Mouse (Mus musculus) MEL (cell line): ENCODE measurements at regions not wholly inside any gene's neighbourhood (a gene's known extent, or its start where the extent isn't known, plus 50 kb on each side); places are given as distances from the start of the nearest gene placed in this dataset.

Source experiments
- DNase-seq: peaks from one replicate; pipeline ENCODE4 v3.0.0; 2011; ENCODE audit warnings: low read depth, low spot score
- H3K27ac ChIP-seq: 2 replicates; pipeline ENCODE4 v1.5.1; 2012; ENCODE audit warnings: low read depth, mild to moderate bottlenecking, control low read depth, low read length, moderate library complexity; ENCODE audit not compliant: control insufficient read depth
- H3K27me3 ChIP-seq, 2 experiments: fragments of 150-350 bp in 1 of 2; sonication (generic) in 1 of 2; 2 replicates each; pipeline ENCODE4 v1.6.1; 2012; ENCODE audit warnings: low read length in 2 of 2, mild to moderate bottlenecking in 2 of 2, improper control_type of control experiment in 1 of 2, moderate library complexity in 1 of 2; ENCODE audit not compliant: insufficient read depth in 2 of 2, control insufficient read depth in 1 of 2
- H3K36me3 ChIP-seq, 2 experiments: 2 replicates each; pipeline ENCODE4 v1.6.1; 2012 to 2014; ENCODE audit warnings: low read length in 2 of 2, improper control_type of control experiment in 1 of 2, inconsistent platforms in 1 of 2, mild to moderate bottlenecking in 1 of 2; ENCODE audit not compliant: insufficient read depth in 2 of 2, control insufficient read depth in 1 of 2
- H3K4me1 ChIP-seq, 2 experiments: fragments of 150-350 bp in 1 of 2; sonication (generic) in 1 of 2; 2 replicates each; pipeline ENCODE4 v1.6.1; 2012; ENCODE audit warnings: low read length in 2 of 2, improper control_type of control experiment in 1 of 2, mild to moderate bottlenecking in 1 of 2; ENCODE audit not compliant: insufficient read depth in 2 of 2, control insufficient read depth in 1 of 2
- H3K4me3 ChIP-seq, 2 experiments: fragments of 150-350 bp in 1 of 2; sonication (generic) in 1 of 2; 2 replicates each; pipeline ENCODE4 v1.5.1; 2012; ENCODE audit warnings: low read depth in 2 of 2, low read length in 2 of 2, mild to moderate bottlenecking in 2 of 2, moderate library complexity in 2 of 2, control low read depth in 1 of 2, improper control_type of control experiment in 1 of 2; ENCODE audit not compliant: control insufficient read depth in 1 of 2, insufficient read depth in 1 of 2
- H3K79me2 ChIP-seq: 2 replicates; pipeline ENCODE4 v1.6.1; 2012; ENCODE audit warnings: mild to moderate bottlenecking, low read length, moderate library complexity; ENCODE audit not compliant: control insufficient read depth, poor library complexity, insufficient read depth
- H3K9ac ChIP-seq: 2 replicates; pipeline ENCODE4 v1.6.1; 2012; ENCODE audit warnings: low read depth, mild to moderate bottlenecking, control low read depth, low read length, moderate library complexity; ENCODE audit not compliant: control insufficient read depth, poor library complexity, severe bottlenecking
- H3K9me3 ChIP-seq: fragments of 150-350 bp; sonication (generic); replicated peaks from 2 replicates; pipeline ENCODE4 v1.6.1; 2012; ENCODE audit warnings: mild to moderate bottlenecking, low read length, improper control_type of control experiment, moderate library complexity; ENCODE audit not compliant: insufficient read depth
- BHLHE40 ChIP-seq: IDR thresholded peaks from 2 replicates; pipeline ENCODE4 v1.6.1; 2012; ENCODE audit warnings: low read depth, mild to moderate bottlenecking, inconsistent platforms, low read length, improper control_type of control experiment, borderline replicate concordance
- CTCF ChIP-seq, 3 experiments: IDR thresholded peaks in 2 of 3; conservative IDR thresholded peaks in 1 of 3; 2 replicates each; pipeline ENCODE4 v1.5.1; 2011 to 2012; ENCODE audit warnings: low read length in 3 of 3, low read depth in 2 of 3, mild to moderate bottlenecking in 2 of 3, improper control_type of control experiment in 1 of 3, inconsistent platforms in 1 of 3, mixed read lengths in 1 of 3, moderate library complexity in 1 of 3; ENCODE audit not compliant: control insufficient read depth in 1 of 3, insufficient read depth in 1 of 3, poor library complexity in 1 of 3, severe bottlenecking in 1 of 3
- ELF1 ChIP-seq: IDR thresholded peaks from 2 replicates; pipeline ENCODE4 v1.6.1; 2014; ENCODE audit warnings: low read depth, mild to moderate bottlenecking, inconsistent platforms, low read length, improper control_type of control experiment, moderate library complexity
- ETS1 ChIP-seq: IDR thresholded peaks from 2 replicates; pipeline ENCODE4 v1.6.1; 2012; ENCODE audit warnings: low read depth, mild to moderate bottlenecking, inconsistent platforms, low read length, improper control_type of control experiment, moderate library complexity
- JUND ChIP-seq: IDR thresholded peaks from 2 replicates; pipeline ENCODE4 v1.6.1; 2011; ENCODE audit warnings: low read depth, mild to moderate bottlenecking, improper control_type of control experiment, low read length
- MAFK ChIP-seq: IDR thresholded peaks from 2 replicates; pipeline ENCODE4 v1.6.1; 2011; ENCODE audit warnings: low read depth, mild to moderate bottlenecking, low read length, improper control_type of control experiment, borderline replicate concordance
- MAX ChIP-seq: IDR thresholded peaks from 2 replicates; pipeline ENCODE4 v1.6.1; 2011; ENCODE audit warnings: low read length, improper control_type of control experiment
- MAZ ChIP-seq: IDR thresholded peaks from 2 replicates; pipeline ENCODE4 v1.6.1; 2012; ENCODE audit warnings: low read depth, mild to moderate bottlenecking, inconsistent platforms, low read length, improper control_type of control experiment
- MEF2A ChIP-seq: IDR thresholded peaks from 2 replicates; pipeline ENCODE4 v1.6.1; 2014; ENCODE audit warnings: low read depth, mild to moderate bottlenecking, inconsistent platforms, low read length, improper control_type of control experiment; ENCODE audit not compliant: poor library complexity, insufficient replicate concordance, severe bottlenecking; ENCODE audit errors: extremely low read depth
- MYB ChIP-seq: IDR thresholded peaks from 2 replicates; pipeline ENCODE4 v1.6.1; 2011; ENCODE audit warnings: mild to moderate bottlenecking, low read depth, low read length, improper control_type of control experiment
- MYC ChIP-seq: IDR thresholded peaks from 2 replicates; pipeline ENCODE4 v1.6.1; 2011; ENCODE audit warnings: low read depth, mild to moderate bottlenecking, low read length, improper control_type of control experiment, moderate library complexity
- NELFE ChIP-seq: IDR thresholded peaks from 2 replicates; pipeline ENCODE4 v1.6.1; 2011; ENCODE audit warnings: low read depth, low read length, improper control_type of control experiment
- NRF1 ChIP-seq: IDR thresholded peaks from 2 replicates; pipeline ENCODE4 v1.6.1; 2014; ENCODE audit warnings: low read depth, mild to moderate bottlenecking, inconsistent platforms, low read length, improper control_type of control experiment, moderate library complexity; ENCODE audit not compliant: poor library complexity, insufficient read depth, severe bottlenecking
- POLR2A ChIP-seq, 2 experiments: IDR thresholded peaks; 2 replicates each; pipeline ENCODE4 v1.6.1; 2011 to 2012; ENCODE audit warnings: low read length in 2 of 2, mild to moderate bottlenecking in 2 of 2, control low read depth in 1 of 2, improper control_type of control experiment in 1 of 2, low read depth in 1 of 2, moderate library complexity in 1 of 2; ENCODE audit not compliant: control insufficient read depth in 1 of 2, insufficient read depth in 1 of 2, poor library complexity in 1 of 2
- RAD21 ChIP-seq: IDR thresholded peaks from 2 replicates; pipeline ENCODE4 v1.6.1; 2011; ENCODE audit warnings: mild to moderate bottlenecking, low read depth, low read length, improper control_type of control experiment
- TCF12 ChIP-seq: IDR thresholded peaks from 2 replicates; pipeline ENCODE4 v1.6.1; 2014; ENCODE audit warnings: low read depth, mild to moderate bottlenecking, inconsistent platforms, low read length, improper control_type of control experiment, moderate library complexity
- UBTF ChIP-seq: IDR thresholded peaks from 2 replicates; pipeline ENCODE4 v1.6.1; 2012; ENCODE audit warnings: low read depth, mild to moderate bottlenecking, inconsistent platforms, low read length, improper control_type of control experiment, moderate library complexity, borderline replicate concordance; ENCODE audit not compliant: insufficient read depth
- USF1 ChIP-seq: IDR thresholded peaks from 2 replicates; pipeline ENCODE4 v1.6.1; 2014; ENCODE audit warnings: low read depth, mild to moderate bottlenecking, inconsistent platforms, low read length, improper control_type of control experiment, moderate library complexity
- USF2 ChIP-seq, 2 experiments: IDR thresholded peaks; 2 replicates each; pipeline ENCODE4 v1.6.1; 2011 to 2012; ENCODE audit warnings: improper control_type of control experiment in 2 of 2, low read length in 2 of 2, borderline replicate concordance in 1 of 2, inconsistent platforms in 1 of 2, low read depth in 1 of 2, mild to moderate bottlenecking in 1 of 2; ENCODE audit not compliant: insufficient read depth in 1 of 2
- ZMIZ1 ChIP-seq: IDR thresholded peaks from 2 replicates; pipeline ENCODE4 v1.6.1; 2012; ENCODE audit warnings: low read depth, mild to moderate bottlenecking, inconsistent platforms, low read length, improper control_type of control experiment, moderate library complexity

DNA sequence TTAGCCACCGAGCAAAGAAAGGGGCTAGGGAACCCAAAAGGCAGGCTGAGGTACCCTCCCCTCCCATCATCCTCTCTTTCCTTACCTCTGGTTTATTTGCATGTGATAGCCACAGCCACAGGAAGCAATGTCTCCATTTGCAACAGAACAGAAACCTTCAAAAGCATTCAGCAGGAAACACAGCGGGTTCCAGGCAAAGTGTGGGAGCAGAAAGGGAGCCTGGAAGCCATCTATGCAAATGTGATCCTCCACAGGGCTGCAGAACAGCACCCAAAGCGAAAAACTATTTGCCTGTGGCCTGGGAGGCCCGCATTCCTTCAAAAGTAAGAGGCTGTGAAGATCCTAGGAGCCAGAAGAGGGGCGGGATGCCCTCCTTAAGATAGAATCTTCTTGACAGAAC lies 177.6 kb downstream of the Sox9 start:
- TF ChIP-seq ZMIZ1 (no peak), MAZ (no peak)
- H3K9ac ChIP-seq = no peak overlapping the region
- H3K4me3 ChIP-seq = no peak overlapping the region
- H3K27ac ChIP-seq = no peak overlapping the region
- H3K79me2 ChIP-seq = no peaks in the 10 kb centered on the region
- no peaks in the 10 kb centered on the region for H3K36me3 ChIP-seq
- no peaks in the 10 kb centered on the region for H3K27me3 ChIP-seq
- H3K4me1 ChIP-seq = no peaks in the 10 kb centered on the region
- no peaks in the 10 kb centered on the region for H3K9me3 ChIP-seq
- DNase-seq = no peak

DNA sequence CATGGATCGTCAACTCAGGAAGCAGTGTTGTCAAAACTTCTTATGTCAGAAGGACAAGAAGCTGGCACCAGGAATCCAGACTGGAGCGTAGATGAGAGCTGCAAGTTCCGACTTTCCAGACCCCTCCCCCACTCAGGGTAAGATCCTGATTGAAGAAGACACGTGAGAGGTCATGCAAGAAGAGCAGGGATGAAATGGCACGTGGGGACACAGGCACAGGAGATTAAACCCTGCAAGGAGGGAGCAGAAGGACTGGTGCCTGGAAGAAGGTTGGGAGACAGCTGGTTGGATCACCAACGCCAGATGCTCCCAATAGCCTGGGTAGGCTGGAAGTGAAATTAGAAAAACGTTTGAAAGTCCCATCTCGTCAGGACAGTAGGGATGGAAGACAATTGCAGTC lies 191.3 kb downstream of the Sox9 start:
- no peaks in the 10 kb centered on the region for H3K27me3 ChIP-seq
- DNase-seq = no peak
- no peaks in the 10 kb centered on the region for H3K4me1 ChIP-seq
- H3K36me3 ChIP-seq = no peaks in the 10 kb centered on the region
- H3K4me3 ChIP-seq = no peak overlapping the region
- H3K79me2 ChIP-seq = no peaks in the 10 kb centered on the region
- 0 out of 2 replicates have a peak, but pooled peaks cover 2% of the 10 kb centered on the region for H3K9me3 ChIP-seq
- TF ChIP-seq ETS1 = no peak
- H3K9ac ChIP-seq = no peak overlapping the region
- H3K27ac ChIP-seq = no peak overlapping the region

DNA sequence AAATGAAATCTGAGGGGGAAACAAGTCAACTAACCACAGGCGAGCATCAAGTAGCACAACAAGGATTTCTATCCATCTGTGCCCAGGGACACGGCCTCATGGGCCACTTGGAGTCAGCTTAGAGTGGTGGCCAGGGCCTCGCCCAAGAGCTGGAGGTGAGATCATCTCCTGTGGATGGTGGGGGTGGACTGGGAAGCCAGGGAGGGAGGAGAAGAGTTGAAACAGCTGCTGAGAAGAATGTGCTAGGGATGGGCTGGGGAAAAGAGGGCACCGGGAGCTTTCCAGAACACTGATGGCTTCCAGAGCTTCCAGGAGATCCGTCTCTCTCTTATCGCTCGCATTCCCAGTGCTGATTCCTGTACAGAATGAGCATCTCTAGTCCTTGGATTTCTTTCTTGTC lies 192.9 kb downstream of the Sox9 start:
- H3K36me3 ChIP-seq = no peaks in the 10 kb centered on the region
- H3K9me3 ChIP-seq = 0 out of 2 replicates have a peak, but pooled peaks cover 2% of the 10 kb centered on the region

More for the DNA sequence above, 192.9 kb downstream of the Sox9 start:
- DNase-seq = no peak
- H3K4me1 ChIP-seq = no peaks in the 10 kb centered on the region
- TF ChIP-seq USF1 (no peak), BHLHE40 (no peak), MAFK (no peak), USF2 (IDR thresholded peaks at IDR 0.05; ENCODE audit: borderline replicate concordance in 1 of 2, insufficient read depth in 1 of 2, low read depth in 1 of 2, low read length in 2 of 2) (no peak), MYB (no peak), NELFE (no peak), CTCF (IDR thresholded peaks at IDR 0.05 in 2 of 3, conservative IDR thresholded peaks at IDR 0.05 in 1 of 3; ENCODE audit: control insufficient read depth in 1 of 3, insufficient read depth in 1 of 3, low read depth in 2 of 3, low read length in 3 of 3, poor library complexity in 1 of 3, severe bottlenecking in 1 of 3) (no peak), ELF1 (no peak), MEF2A (no peak), POLR2A (IDR thresholded peaks at IDR 0.05; ENCODE audit: control insufficient read depth in 1 of 2, insufficient read depth in 1 of 2, low read depth in 1 of 2, low read length in 2 of 2, poor library complexity in 1 of 2) (no peak), UBTF (no peak), NRF1 (no peak), RAD21 (no peak), MAX (no peak), TCF12 (no peak), MYC (no peak), JUND (no peak)
- H3K27ac ChIP-seq = no peak overlapping the region
- H3K9ac ChIP-seq = no peak overlapping the region
- H3K27me3 ChIP-seq = no peaks in the 10 kb centered on the region
- no peak overlapping the region for H3K4me3 ChIP-seq
- no peaks in the 10 kb centered on the region for H3K79me2 ChIP-seq
